Mouse (Mus musculus) forelimb bud, embryonic 11.5 days (tissue): ENCODE measurements around the gene Gm45623.

ENCODE experiments used
- DNase-seq: peaks from one replicate; pipeline ENCODE4 v3.0.0-alpha.2; 2012; ENCODE audit warnings: low read depth, low spot score

The Gm45623 gene

DNA sequence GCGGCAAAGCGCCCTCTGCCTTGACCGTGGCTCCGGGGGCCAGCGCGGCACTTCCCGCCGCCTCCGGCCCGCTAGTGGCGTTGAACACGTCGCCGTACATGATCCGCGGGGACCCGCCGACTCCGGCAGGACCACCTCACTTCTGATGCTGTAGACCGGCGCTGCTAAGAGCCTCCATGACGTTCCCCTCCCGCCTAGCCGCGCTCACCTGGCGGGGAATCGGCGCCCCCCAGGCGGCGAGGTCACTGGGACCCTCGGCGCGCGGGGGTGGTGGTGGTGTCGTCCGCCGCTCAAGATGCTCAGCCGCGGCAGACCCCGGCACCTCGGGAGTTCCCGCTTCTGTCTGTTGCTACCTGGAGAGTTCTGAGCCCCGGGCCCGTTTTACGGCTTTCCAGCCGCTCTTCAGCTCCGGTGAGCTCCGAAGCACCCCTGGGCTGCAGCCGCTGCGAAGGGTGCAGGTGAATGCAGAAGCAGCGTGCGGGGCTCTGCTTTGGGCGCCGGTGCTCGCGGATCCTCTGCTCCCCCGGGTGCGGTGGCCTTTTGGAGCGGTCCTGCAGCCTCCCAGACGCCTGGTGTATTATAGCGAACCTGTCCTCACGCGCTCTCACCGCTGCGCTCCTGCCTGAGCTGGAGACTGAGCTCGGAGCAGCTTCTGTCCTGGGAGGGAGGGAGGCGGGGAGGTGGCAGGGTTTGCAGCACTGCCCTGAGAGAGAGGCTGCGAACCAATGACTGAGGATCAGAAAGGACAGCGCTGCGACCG lies at the start of gene Gm45623:
Gene Gm45623, minus strand, starts transcription at position 636 of the 760 bp plus-strand sequence.
- no peak for DNase-seq

DNA sequence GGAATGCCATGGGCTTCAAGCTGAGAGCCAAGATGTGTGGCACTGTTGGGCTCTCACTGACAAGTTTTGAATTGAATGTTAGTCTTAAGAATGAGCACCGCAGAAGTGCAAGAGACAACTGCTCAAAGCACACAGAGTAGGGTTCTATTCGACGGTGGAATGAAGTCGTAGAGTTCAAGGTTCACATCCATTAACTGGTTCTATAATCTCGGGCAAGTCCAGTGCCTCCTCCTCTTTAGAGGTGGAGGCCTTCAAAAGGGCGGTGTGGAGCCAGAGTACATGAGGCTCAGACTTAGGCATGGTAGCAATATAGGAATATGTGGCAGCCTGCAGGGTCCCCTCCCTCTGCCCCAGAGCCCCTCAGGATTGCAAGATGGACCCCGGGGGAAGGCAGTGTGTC lies 43.8 kb upstream of the Gm45623 start:
- DNase-seq: no peak

- no peak for DNase-seq
Measured at GRCm38 (mm10) chr13:56795501-56795900, 41.9 kb upstream of the Gm45623 start.

DNA sequence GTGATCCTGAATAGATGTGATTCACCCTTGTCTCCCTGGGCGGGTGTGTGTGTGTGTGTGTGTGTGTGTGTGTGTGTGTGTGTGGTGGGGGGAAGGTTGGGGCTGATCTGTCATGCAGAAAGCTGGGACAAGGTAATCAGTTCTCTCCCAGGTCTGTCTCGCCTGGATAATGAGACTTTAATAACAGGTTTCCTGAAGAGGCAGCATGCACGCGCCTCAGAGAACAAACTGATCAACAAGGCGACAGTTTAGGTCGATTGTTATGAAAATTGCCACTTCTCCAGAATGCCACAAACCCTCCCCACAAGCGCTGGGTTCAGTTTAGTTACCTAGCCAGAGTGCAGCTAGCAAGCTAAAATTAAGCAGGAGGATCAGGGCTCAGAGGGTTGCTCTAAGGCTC lies 40.8 kb upstream of the Gm45623 start:
- DNase-seq: no peak

DNA sequence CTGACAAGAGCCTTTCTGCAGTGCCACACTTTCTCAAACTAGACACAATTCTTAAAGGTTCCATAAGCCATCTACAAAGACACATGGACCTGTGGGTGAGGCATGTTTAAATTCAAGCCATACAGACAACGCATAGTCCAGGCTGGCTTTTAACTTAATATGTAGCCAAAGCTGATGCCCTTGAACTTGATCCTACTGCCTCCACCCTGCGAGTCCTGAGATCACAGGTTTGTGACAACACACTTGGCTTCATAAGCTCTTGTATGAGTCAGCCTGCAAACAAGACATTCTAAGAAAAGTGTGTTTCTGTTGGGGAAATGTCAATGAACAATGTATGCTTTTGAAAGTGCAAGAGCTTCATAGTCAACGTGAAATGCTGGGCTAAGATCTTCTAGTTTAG lies 39.2 kb upstream of the Gm45623 start:
- no peak for DNase-seq

DNA sequence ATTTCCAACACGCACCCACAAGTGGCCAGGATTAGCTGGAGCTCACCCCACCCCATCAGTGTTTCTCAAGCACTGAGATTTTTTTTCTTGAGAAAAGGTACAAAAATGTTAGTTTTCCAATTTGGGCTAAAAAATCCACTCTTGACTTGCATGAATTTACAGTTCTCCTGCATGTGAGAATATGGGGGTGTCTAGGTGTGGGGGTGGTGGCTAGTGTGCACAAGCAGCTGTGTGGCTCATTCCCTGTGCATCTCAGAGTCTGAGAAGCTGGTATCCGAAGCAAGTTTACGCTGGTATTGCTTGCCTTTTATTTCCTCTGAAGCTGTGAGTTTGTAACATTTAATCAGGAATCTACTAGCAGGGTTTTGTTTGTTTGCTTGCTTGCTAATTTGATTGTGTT lies 37.1 kb upstream of the Gm45623 start:
- no peak for DNase-seq

- no peak for DNase-seq
Measured at GRCm38 (mm10) chr13:56782621-56783020, 29.0 kb upstream of the Gm45623 start.

- no peak for DNase-seq
Measured at GRCm38 (mm10) chr13:56781697-56782096, 28.1 kb upstream of the Gm45623 start.

DNA sequence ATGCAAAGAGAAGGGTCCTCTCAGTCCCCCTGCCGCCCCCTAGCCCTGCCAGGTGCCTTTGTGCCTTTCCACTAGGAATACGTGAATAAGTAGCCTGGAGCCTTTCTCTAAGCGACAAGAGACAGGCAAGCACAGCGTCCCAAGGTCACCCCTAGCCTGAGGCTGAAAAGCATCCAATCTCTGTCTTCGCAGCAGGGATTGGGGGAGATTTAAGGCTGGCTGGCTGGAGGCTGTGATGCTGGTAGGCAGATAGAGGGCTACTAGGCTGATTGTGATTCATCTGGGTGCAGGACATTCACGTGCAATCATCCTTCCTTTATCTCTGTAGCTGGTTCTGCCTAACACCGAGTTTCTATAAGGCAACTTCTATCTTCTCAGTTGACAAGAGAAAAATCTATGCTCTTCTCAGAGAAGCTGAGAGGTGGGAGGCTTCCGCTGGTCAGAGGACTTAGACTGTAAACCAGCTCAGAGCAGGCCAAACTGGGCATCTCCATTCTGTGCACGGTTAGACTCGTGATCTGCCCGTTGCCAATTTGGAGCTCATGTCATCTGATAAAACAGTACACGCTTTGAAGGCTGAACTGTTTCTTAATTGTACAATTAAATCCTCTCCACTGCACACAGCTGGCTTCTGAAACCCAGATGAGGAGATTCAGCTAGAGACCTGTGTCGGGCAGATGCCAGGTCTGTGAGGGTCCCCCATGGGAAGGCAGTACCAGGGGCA lies 27.3 kb upstream of the Gm45623 start:
- DNase-seq: no peak

GRCm38 (mm10) chr13:56774304-56774703 lies 20.7 kb upstream of the Gm45623 start:
- no peak for DNase-seq

DNA sequence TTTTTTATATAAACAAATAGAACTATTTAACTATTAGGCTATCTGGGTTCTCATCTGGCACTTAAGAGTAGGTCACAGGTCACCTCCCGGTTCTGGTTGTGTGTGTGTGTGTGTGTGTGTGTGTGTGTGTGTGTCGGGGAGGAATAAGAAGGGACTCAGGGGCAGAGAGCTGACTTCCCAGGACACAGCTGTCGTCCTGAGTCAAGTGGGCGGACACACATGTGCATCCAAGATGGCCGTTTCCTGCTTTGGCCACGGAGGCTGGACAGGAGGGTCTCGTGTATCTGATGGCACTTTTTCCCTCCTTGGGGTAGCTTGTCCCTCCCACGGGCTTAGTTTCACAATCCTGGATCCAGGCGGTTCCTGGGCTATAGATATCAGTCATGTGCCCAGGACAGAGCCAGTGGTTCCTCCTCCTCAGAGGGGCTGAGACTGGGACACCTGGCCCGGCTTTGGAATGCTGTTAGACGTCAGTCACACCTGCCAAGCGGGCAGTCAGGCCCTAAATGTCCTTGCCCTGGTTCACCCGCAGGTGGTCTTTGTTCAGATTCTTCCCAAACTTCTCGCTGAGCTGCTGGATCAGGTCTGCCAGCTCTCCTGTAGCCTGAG lies 19.7 kb upstream of the Gm45623 start:
- DNase-seq: no peak

DNA sequence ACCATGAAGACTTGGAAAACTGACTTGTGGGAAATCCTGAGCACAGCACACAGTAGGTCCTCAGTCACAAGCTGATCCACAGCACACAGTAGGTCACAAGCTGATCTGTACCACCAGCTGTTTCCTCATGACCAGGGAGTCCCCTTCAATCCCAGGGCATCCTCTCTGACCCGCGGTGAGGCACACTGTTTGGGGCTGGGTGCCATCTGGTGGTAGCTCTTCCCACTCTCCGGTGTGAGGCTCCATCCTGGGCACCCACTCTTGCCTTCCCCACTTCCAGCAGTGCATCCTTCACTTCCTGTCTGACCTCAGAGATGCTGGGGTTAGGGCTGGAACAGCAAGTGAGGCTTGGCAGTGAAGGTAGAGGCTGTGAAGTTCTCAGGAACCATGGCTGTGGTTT lies 19.0 kb upstream of the Gm45623 start:
- no peak for DNase-seq

DNA sequence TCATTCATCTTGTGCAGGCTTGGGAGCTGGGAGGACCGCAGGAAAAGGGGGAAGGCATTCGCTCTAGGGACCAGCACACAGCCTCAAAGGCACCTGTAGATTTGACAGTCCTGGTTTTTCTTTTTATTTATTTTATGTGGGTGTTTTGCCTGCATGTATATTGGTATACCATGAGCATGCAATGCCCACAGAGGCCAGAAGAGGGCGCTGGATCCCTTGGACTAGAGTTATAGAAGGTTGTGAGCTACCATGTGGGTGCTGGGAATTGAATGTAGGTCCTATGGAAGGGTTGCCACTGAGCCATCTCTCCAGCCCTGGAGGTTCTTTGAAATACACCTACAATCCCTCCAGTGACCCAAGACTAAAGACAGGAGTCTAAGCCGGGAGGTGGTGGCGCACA lies 17.2 kb upstream of the Gm45623 start:
- DNase-seq: no peak

- DNase-seq: no peak
Measured at GRCm38 (mm10) chr13:56770136-56770578, 16.5 kb upstream of the Gm45623 start.

DNA sequence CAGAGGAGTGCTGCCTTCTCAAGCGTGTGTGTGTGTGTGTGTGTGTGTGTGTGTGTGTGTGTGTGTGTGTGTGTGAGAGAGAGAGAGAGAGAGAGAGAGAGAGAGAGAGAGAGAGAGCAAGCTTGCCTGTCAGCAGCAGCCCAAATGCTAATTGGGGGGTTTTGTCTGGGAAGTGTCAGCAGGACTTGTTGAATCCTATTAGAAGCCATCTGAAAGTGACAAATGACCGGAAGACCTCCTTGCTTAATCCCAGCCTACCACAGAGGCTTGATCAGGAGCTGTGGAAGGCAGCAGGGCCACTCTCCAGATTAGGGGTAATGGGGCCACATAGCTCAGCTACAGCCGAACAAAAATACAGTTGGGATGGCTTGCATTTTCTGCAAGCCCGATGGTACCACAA lies 15.8 kb upstream of the Gm45623 start:
- DNase-seq: no peak

DNA sequence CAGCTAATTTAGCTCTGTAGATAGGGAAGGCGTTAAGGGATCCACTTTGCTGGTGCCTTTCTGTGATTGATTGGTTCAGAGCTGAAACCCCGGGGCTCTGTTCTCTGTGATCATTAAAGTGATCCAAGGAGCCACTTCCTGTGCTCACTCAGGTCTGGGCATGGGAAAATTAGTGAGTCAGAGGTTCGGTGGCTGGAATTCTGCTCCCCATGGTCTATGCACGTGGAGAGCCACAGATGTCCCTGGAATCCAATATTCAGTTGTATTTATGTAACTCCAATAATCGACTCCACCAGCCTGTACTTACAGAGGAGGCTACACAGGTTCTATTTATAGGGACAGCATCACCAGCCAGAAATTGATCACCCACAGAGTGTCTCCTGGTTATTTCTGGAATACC lies 12.6 kb upstream of the Gm45623 start:
- DNase-seq: no peak

- DNase-seq: no peak
Measured at GRCm38 (mm10) chr13:56765284-56766032, 11.8 kb upstream of the Gm45623 start.

GRCm38 (mm10) chr13:56762446-56763229 lies 9.0 kb upstream of the Gm45623 start:
- DNase-seq: no peak

GRCm38 (mm10) chr13:56758492-56758891 lies 4.9 kb upstream of the Gm45623 start:
- peak; percentile 74 for DNase-seq

DNA sequence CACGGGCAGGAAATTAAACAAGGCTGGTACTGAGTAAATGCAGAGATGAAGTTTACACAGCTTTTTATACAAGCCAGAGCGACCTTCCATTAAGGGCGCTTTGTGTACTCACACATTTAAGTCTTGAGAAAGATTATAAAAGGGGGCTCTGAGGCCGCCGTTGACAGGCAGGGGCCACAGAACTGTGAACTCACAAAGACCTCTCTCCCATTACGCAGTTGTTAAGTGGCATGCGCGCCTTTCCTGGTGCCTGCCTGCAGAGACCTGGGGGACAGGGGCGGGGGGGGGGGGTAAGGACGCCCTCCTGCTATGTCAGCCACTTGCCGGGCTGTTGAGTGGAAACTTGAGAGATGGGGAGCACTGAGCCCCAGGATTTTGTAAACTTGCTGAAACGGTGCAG lies 3.6 kb upstream of the Gm45623 start:
- no peak for DNase-seq

- DNase-seq: no peak
Measured at GRCm38 (mm10) chr13:56755871-56756270, 2.2 kb upstream of the Gm45623 start.
